Mouse (Mus musculus) midbrain, postnatal 0 days (tissue): ENCODE measurements at regions not wholly inside any gene's neighbourhood (a gene's known extent, or its start where the extent isn't known, plus 50 kb on each side); places are given as distances from the start of the nearest gene placed in this dataset.

ENCODE experiments used
- ATAC-seq: fragments of 200-750 bp; cut with Nextera tagmentation; 2 replicates; pipeline ENCODE4 v1.8.0; 2017; ENCODE audit warnings: moderate number of reproducible peaks, mild to moderate bottlenecking, moderate TSS enrichment, moderate library complexity; ENCODE audit not compliant: low FRiP score
- DNase-seq: peaks from one replicate; pipeline ENCODE4 v3.0.0-alpha.2; 2015; ENCODE audit warnings: low spot score
- H3K27ac ChIP-seq: fragments of 300-500 bp; sonication (generic); 2 replicates; pipeline ENCODE4 v1.5.1; 2014; ENCODE audit warnings: low read depth, mild to moderate bottlenecking, low read length, mixed read lengths
- H3K27me3 ChIP-seq: fragments of 300-500 bp; sonication (generic); 2 replicates; pipeline ENCODE4 v1.6.1; 2014; ENCODE audit warnings: low read length, control low read depth, mixed read lengths; ENCODE audit not compliant: insufficient read depth
- H3K36me3 ChIP-seq: fragments of 300-500 bp; sonication (generic); 2 replicates; pipeline ENCODE4 v1.6.1; 2014; ENCODE audit warnings: low read length, control low read depth, mixed read lengths; ENCODE audit not compliant: insufficient read depth
- H3K4me1 ChIP-seq: fragments of 300-500 bp; sonication (generic); 2 replicates; pipeline ENCODE4 v1.6.1; 2014; ENCODE audit warnings: mild to moderate bottlenecking, control low read depth, antibody characterized with exemption, low read length, mixed read lengths; ENCODE audit not compliant: insufficient read depth
- H3K4me2 ChIP-seq: fragments of 300-500 bp; sonication (generic); 2 replicates; pipeline ENCODE4 v1.6.1; 2014; ENCODE audit warnings: low read depth, mild to moderate bottlenecking, low read length, mixed read lengths; ENCODE audit not compliant: poor library complexity, severe bottlenecking
- H3K4me3 ChIP-seq: fragments of 300-500 bp; sonication (generic); 2 replicates; pipeline ENCODE4 v1.5.1; 2014; ENCODE audit warnings: low read depth, mild to moderate bottlenecking, low read length, moderate library complexity
- H3K9ac ChIP-seq: fragments of 300-500 bp; sonication (generic); replicated peaks from 2 replicates; pipeline ENCODE4 v1.6.1; 2014; ENCODE audit warnings: mild to moderate bottlenecking, low read length, moderate library complexity, mixed read lengths; ENCODE audit not compliant: poor library complexity, severe bottlenecking
- H3K9me3 ChIP-seq: fragments of 300-500 bp; sonication (generic); 2 replicates; pipeline ENCODE4 v1.6.1; 2016; ENCODE audit warnings: low read length, control low read depth
- CTCF ChIP-seq: IDR thresholded peaks from 2 replicates; pipeline ENCODE4 v1.5.1; 2016; ENCODE audit warnings: antibody characterized with exemption, mild to moderate bottlenecking
- WGBS: fragments of 180-500 bp; shearing (Covaris S2); extraction: QIAGEN DNeasy Blood & Tissue Kit; methylation state at CpG from one replicate; pipeline ENCODE4 v1.1.7; 2014; 5-methylcytosine and 5-hydroxymethylcytosine counted together

GRCm38 (mm10) chr6:53233777-53234176 is 53.3 kb upstream of the Creb5 start:
- no peak for TF ChIP-seq CTCF
- H3K9me3 ChIP-seq: no peaks in the 10 kb centered on the region
- WGBS: 68% methylated on average over 4 of the region's 4 CpGs
- H3K36me3 ChIP-seq: no peaks in the 10 kb centered on the region
- H3K9ac ChIP-seq: no peak overlapping the region
- H3K4me3 ChIP-seq: no peak overlapping the region
- no peaks in the 10 kb centered on the region; the same call in 1 of the 2 replicates for H3K27me3 ChIP-seq
- H3K4me1 ChIP-seq: no peaks in the 10 kb centered on the region
- ATAC-seq (no peak), DNase-seq (no peak)
- H3K4me2 ChIP-seq: no peak overlapping the region
- no peak overlapping the region for H3K27ac ChIP-seq

GRCm38 (mm10) chr6:53232616-53233015 is 54.5 kb upstream of the Creb5 start:
- H3K27ac ChIP-seq: no peak overlapping the region
- TF ChIP-seq CTCF: no peak
- no peaks in the 10 kb centered on the region for H3K36me3 ChIP-seq
- ATAC-seq: no peak
- no peak overlapping the region for H3K9ac ChIP-seq
- peak; percentile 15 for DNase-seq
- WGBS: 27% methylated on average over 5 of the region's 5 CpGs
- no peaks in the 10 kb centered on the region; the same call in 1 of the 2 replicates for H3K27me3 ChIP-seq
- H3K4me2 ChIP-seq: no peak overlapping the region
- H3K9me3 ChIP-seq: no peaks in the 10 kb centered on the region
- no peak overlapping the region for H3K4me3 ChIP-seq
- no peaks in the 10 kb centered on the region for H3K4me1 ChIP-seq

- Histone ChIP-seq H3K9me3 (no peaks in the 10 kb centered on the region), H3K27me3 (no peaks in the 10 kb centered on the region; the same call in 1 of the 2 replicates), H3K4me1 (no peaks in the 10 kb centered on the region), H3K36me3 (no peaks in the 10 kb centered on the region), H3K27ac (no peak overlapping the region), H3K9ac (no peak overlapping the region), H3K4me3 (no peak overlapping the region), H3K4me2 (no peak overlapping the region)
- WGBS: 67% methylated on average over 6 of the region's 6 CpGs
- ATAC-seq (no peak), DNase-seq (peak; percentile 9)
- no peak for TF ChIP-seq CTCF
These were observed 57.7 kb upstream of the Creb5 start for GRCm38 (mm10) chr6:53229350-53229749.

GRCm38 (mm10) chr6:53222104-53222503 is 65.0 kb upstream of the Creb5 start:
- H3K9ac ChIP-seq: no peak overlapping the region
- TF ChIP-seq CTCF: no peak
- no peaks in the 10 kb centered on the region for H3K4me1 ChIP-seq
- no peak overlapping the region for H3K4me3 ChIP-seq
- WGBS: 39% methylated on average over 8 of the region's 8 CpGs
- DNase-seq: no peak
- no peaks in the 10 kb centered on the region for H3K27me3 ChIP-seq
- no peaks in the 10 kb centered on the region for H3K36me3 ChIP-seq
- no peaks in the 10 kb centered on the region for H3K9me3 ChIP-seq
- H3K4me2 ChIP-seq: no peak overlapping the region
- ATAC-seq: no peak
- H3K27ac ChIP-seq: no peak overlapping the region

- H3K4me2 ChIP-seq: no peak overlapping the region
- no peak for DNase-seq
These were observed 65.4 kb upstream of the Creb5 start for GRCm38 (mm10) chr6:53221668-53222005.

GRCm38 (mm10) chr6:53220784-53221667 is 66.0 kb upstream of the Creb5 start:
- H3K9ac ChIP-seq: no peak overlapping the region
- H3K27ac ChIP-seq: no peak overlapping the region
- no peaks in the 10 kb centered on the region for H3K36me3 ChIP-seq
- H3K4me3 ChIP-seq: no peak overlapping the region
- no peak overlapping the region for H3K4me2 ChIP-seq
- H3K27me3 ChIP-seq: no peaks in the 10 kb centered on the region
- no peaks in the 10 kb centered on the region for H3K4me1 ChIP-seq
- DNase-seq (peak; percentile 15), ATAC-seq (no peak)
- no peaks in the 10 kb centered on the region for H3K9me3 ChIP-seq
- no peak for TF ChIP-seq CTCF
- 41% methylated on average over 18 of the region's 18 CpGs for WGBS

More at GRCm38 (mm10) chr6:53221668-53222005, 65.4 kb upstream of the Creb5 start:
- TF ChIP-seq CTCF: no peak
- no peak for ATAC-seq
- Histone ChIP-seq H3K36me3 (no peaks in the 10 kb centered on the region), H3K27ac (no peak overlapping the region), H3K9ac (no peak overlapping the region), H3K4me1 (no peaks in the 10 kb centered on the region), H3K27me3 (no peaks in the 10 kb centered on the region), H3K9me3 (no peaks in the 10 kb centered on the region), H3K4me3 (no peak overlapping the region)
- WGBS: 27% methylated on average over 4 of the region's 4 CpGs
